In genomic region chr6:122819306-122820070, GRCm38 (mm10) we compare ENCODE assay signal across 8 mouse cellular contexts. TPM values are rescaled to one million over a fixed set of nuclear protein-coding genes. Genes with fewer than 3 reads are reported as not detected.
DNase-seq lines count a peak whose midpoint lies in the region; ATAC-seq lines count a peak whose summit lies in the region.

Gene Foxj2 (plus strand): TSS chr6:122819914.

- H3K79me2 ChIP-seq in macrophage (ENCODE audit: inconsistent target), result peaks cover 45% of the 10 kb centered on the region

- H3K27me3 ChIP-seq in hindbrain, embryonic 15.5 days, result no peaks in the 10 kb centered on the region

- peak; percentile 85 for ATAC-seq in hindbrain, embryonic 15.5 days (ENCODE audit: low FRiP score, low read depth)

- H3K36me3 ChIP-seq in hindbrain, embryonic 15.5 days, result no peaks in the 10 kb centered on the region
- H3K36me3 ChIP-seq in macrophage (ENCODE audit: inconsistent target), result 0 out of 2 replicates have a peak, but pooled peaks cover 7% of the 10 kb centered on the region

- 2% methylated on average over 52 of the region's 61 CpGs for WGBS in hindbrain, embryonic 15.5 days
- 3% methylated on average over 38 of the region's 61 CpGs for WGBS in macrophage (ENCODE audit: missing documents)

- H3K27ac ChIP-seq in hindbrain, embryonic 15.5 days (replicated peaks), result peak within 1 kb of the TSS; percentile 54; the same call in 1 of the 2 replicates
- H3K27ac ChIP-seq in macrophage, result peak within 1 kb of the TSS; percentile 43

- peak; percentile 48 for DNase-seq in ZHBTc4 (ENCODE audit: low read depth, low spot score)
- DNase-seq in cerebellum, postnatal 36 days, result peak; percentile 70 to 79
- DNase-seq in gastrocnemius, adult 8-10 months (ENCODE audit: low spot score in 2 of 2), result peak; percentile 47 to 61
- DNase-seq in left cerebral cortex, adult 8-10 months (ENCODE audit: low spot score in 2 of 2), result peak in 1 of 2 experiments; percentile 52
- DNase-seq in right cerebral cortex, adult 2 months (ENCODE audit: low spot score in 2 of 2), result peak; percentile 37 to 51
- peak; percentile 68 to 75 for DNase-seq in urinary bladder, postnatal 36 days (ENCODE audit: low spot score in 2 of 2)

- peak within 1 kb of the TSS; percentile 81 for H3K9ac ChIP-seq in hindbrain, embryonic 15.5 days

- peaks cover 41% of the 10 kb centered on the region for H3K4me1 ChIP-seq in hindbrain, embryonic 15.5 days (replicated peaks)

- H3K4me3 ChIP-seq in hindbrain, embryonic 15.5 days, result peak within 1 kb of the TSS; percentile 78
- H3K4me3 ChIP-seq in macrophage (ENCODE audit: inconsistent target), result peak within 1 kb of the TSS; percentile 87

- no peaks in the 10 kb centered on the region for H3K9me3 ChIP-seq in hindbrain, embryonic 15.5 days

- peak within 1 kb of the TSS; percentile 83 for H3K4me2 ChIP-seq in hindbrain, embryonic 15.5 days

RNA-seq across cellular contexts. Expression of gene Foxj2, which starts in this region (rescaled TPM):
- 10 to 100 TPM; 23.3 to 27.1 (median 26.4) TPM for total RNA-seq in gastrocnemius, adult 8-10 months (2022)
- polyA plus RNA-seq in hindbrain, embryonic 15.5 days (2015; fragmentation: Nextera tagmentation; extraction: Ambion mirVana), result 8.2 and 9.0 TPM in 2 replicates
- 10 to 100 TPM; 27.5 to 28.4 (median 28.0) TPM for total RNA-seq in left cerebral cortex, adult 8-10 months (2022)
- total RNA-seq in macrophage (2018; cell fraction: chromatin; rRNA removed), result 10 to 100 TPM in 20 of 26 experiments, 1 to 10 TPM in 6; 2.6 to 31.0 (median 16.2) TPM
- total RNA-seq in macrophage (2018; cell fraction: cytosol; rRNA removed), result 10 to 100 TPM in 25 of 26 experiments, 1 to 10 TPM in 1; 9.2 to 27.1 (median 21.6) TPM
- 10 to 100 TPM in 25 of 26 experiments, 1 to 10 TPM in 1; 8.9 to 41.2 (median 20.1) TPM for total RNA-seq in macrophage (2018; cell fraction: nucleus; rRNA removed)
- 12.2 to 18.5 TPM (median 15.1 TPM) in 3 replicates for polyA plus RNA-seq in macrophage (2018)
